Mouse (Mus musculus): Measurements from ENCODE around the gene Prr12.

DNA sequence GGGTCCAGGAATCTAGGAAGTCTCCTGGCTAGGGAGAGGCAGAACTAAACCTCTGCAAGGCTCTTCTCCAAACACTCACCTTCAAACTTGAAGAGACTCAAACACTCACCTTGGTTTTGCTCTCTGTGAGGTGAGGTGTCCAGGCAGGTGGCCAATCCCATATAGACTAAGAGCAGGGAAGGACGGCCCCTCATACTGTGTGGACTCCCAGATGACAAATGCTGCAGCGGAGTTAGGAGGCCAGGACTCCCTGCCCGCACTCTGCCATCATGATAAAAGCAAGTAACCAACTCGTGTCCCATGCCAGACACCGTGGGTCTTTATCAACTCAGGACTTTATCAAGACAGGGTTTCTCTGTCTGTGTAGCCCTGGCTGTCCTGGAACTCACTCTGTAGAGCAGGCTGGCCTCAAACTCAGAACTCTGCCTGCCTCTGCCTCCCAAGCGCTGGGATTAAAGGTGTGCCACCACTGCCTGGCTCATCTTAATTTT lies 8.0 kb upstream of the Prr12 start:
- TF ChIP-seq POLR2A (IDR thresholded peaks at IDR 0.05; ENCODE audit: low read depth, low read length) (no peak), CTCF (IDR thresholded peaks at IDR 0.05; ENCODE audit: extremely low read depth, insufficient read depth, insufficient read length, insufficient replicate concordance) (no peak)
